Mouse (Mus musculus): ENCODE measurements around the gene Ywhag.
A peak's percentile ranks its signal among the peaks of the same experiment; 100 is the strongest.

Ywhag gene

DNA sequence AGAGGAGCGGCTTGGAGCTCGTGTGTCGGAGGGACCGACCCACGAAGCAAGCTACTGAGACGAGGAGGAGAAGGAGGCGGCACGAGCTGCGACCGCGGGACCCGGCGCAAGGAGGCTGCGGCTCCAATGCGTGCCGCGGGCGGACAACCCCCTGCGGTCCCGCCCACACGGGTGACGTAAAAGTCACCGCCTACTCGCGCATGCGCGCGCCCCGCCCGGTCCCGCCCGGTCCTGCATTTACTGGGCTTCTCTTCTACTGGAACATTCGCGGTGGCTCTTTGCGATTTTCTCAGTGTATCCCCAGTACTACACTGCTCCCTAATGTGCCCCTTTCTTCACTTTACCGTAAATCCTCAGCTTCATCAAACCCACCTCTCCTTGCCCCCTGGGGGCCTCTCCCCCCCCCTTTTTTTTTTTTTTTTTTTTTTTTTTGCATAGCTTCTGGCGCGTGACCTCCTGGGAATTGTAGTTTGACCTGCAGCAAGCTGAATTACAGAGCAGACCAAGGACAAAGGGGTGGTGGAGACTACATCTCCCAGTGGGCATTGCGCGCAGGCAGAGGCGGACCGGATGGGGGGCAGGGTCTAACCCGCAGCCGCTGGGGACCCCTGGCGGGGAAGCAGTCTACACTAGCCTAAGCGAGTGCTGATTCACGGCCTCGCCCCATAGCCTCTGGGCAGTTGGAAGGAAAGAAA, at the start of gene Ywhag:
Ywhag (minus strand) TSS at position 136 of the 695 bp plus-strand sequence.
- peak; percentile 98 for DNase-seq (ENCODE audit: low spot score)

DNA sequence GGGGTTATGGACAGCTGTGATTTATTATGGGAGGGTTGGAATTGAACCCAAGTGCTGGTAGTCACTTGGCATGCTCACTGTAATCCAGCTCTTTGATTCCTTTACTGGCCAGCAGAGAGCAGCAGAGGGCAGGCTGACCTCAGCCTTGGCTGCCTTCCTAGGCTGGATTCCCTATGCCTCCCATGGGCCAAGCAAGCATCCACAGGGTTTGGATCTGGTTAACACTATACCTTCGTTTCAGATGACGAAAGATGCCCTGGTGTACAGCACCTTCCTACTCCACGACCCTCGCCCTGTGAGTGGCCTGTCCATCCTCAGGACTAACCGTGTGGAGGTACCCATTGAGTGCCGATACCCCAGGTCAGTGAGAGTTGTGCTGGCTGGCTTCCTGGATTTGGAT, 48.0 kb upstream of the Ywhag start:
- no peak for DNase-seq (ENCODE audit: low spot score)

DNA sequence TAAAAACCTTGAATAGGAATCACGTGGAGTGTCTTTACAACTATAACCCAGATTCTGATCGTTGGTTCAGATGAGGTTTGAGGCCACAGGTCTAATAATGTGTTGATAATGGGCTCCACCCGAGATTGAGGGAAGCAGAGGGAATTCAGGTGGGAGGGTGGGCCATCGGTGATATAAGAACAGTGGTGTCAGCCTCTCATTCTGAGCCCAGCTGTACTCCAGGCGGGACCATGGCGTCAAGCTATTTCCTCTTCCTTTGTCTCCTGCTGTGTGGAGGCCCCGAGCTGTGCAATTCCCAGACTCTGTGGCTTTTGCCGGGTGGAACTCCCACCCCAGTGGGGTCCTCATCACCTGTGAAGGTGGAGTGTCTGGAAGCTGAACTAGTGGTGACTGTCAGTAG, 45.5 kb upstream of the Ywhag start, which contains the start of gene Zp3:
Zp3 (plus strand) TSS at position 196 of the 400 bp plus-strand sequence.
- DNase-seq (ENCODE audit: low spot score): no peak

DNA sequence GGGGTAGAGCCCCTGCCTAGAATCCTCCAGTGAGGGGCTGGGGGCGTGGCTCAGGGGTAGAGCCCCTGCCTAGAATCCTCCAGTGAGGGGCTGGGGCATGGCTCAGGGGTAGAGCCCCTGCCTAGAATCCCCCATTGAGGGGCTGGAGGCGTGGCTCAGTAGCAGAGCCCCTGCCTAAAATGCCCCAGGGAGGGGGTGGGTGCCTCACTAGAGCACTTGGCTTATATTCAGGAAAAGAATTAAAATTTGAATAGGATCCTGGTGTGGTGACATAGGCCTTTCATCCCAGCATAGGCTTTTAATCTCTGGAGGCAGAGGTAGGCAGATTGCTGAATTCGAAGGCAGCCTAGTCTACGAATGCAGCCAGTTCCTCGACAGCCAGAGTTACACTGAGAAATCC, 45.0 kb upstream of the Ywhag start:
- no peak for DNase-seq (ENCODE audit: low spot score)

DNA sequence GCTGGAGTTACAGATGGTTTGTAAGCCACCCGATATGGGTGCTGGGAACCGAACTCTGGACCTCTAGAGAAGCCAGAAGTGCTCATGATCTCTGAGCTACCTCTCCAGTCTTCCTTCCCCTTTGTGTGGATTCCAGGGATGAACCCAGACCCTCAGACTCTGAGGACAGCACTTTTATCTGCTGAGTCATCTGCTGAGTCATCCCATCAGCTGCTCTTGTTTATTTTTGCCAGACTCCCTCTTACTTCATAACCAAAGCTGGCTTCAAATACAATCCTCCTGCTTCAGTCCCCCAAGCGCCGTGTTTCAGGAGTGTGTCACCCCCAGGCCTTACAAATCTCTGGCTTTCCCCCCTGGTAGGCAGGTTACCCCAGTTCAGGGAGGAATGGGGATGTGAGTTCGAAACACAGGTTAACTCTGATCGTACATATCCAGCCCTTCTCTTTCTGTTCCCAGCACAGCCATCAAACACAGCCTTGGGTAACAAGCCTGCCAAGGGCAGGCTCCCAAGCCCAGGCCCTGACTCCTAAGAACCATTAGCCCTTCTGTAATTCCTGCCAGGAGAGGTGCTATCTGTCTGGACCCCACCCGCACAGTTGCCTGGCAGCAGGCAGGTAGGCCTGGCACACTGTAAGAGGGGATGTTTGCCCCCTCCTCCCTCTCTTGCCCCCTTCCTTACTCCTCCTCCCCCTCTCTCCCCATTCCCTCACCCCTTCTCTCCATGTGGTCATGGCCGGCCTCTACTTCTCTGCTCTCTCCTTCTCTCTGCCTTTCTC, 41.7 kb upstream of the Ywhag start:
- no peak for DNase-seq (ENCODE audit: low spot score)

DNA sequence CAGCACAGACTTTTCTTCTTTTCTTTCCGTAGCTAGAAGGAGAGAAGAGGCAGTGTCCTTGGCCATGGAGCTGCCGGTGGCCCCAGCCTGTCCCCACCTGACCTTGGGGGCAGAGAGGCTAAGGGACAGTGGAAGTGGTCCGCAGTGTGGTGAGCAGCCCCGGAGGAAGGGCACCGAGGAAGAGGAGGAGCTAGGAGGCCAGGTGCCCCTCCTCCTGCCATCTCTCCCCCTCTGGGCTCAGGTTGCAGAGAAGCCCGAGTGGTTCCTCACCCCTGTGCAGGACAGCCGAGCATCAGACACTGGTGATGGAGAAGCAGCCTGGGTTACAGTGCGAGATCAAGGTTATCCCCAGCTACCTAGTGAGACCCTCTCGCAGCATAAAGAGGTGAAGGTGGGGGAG, 39.9 kb upstream of the Ywhag start, which contains the start of gene Ssc4d:
Ssc4d (minus strand) TSS at position 167 of the 400 bp plus-strand sequence.
- DNase-seq (ENCODE audit: low spot score): no peak

DNA sequence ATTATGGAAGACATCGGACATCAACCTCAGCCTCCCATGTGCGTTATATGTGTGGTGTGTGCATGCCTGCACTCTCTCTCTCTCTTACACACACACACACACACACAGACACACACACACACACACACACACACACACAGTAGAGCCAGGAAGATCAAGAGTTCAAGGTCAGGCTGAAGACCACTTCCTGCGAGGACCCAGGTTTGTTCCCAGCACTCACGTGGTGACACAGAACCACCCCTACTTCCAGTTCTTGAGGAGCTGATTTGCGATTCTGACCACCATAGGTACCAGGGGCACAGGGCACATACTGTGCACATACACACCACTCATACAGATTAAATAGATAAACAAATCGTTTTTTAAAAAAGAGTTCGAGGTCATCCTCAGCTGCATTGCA, 37.5 kb upstream of the Ywhag start:
- DNase-seq (ENCODE audit: low spot score): no peak

DNA sequence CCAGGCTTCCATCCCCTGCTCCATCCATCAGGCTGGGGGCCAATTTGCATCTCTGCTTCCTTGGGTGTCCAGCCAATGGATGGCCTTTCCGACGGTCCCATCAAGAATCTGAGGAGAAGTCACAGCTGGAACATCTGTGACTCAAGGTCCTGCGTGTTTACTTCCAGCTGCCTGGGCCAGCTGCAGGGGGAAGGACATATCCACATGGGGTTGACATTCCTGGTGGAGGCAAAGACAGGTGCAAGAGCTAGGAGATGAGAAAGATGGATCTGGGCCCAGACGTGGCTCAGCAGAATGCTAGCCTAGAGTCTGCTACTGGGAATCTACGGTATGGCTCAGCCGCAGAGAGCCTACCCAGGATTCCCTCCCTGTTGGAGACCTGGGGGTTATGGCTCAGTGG, 35.8 kb upstream of the Ywhag start:
- no peak for DNase-seq (ENCODE audit: low spot score)

DNA sequence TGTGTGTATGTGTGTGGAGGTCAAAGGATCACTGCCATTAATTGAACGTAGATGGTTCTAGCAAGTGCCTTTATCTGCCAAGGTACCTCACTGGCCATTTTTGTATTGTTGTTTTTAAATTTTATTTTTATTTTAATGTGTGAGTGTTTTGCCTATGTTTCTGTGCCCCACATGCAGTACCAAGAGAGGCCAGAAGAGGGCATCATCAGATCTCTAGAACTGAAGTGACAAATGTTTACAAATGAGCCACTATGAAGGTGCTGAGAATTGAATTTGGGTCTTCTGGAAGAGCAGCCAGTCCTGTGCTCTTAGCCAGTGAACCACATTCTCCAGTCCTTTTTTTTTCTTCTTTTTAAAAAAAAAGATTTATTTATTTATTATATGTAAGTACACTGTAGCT, 34.4 kb upstream of the Ywhag start:
- no peak for DNase-seq (ENCODE audit: low spot score)

DNA sequence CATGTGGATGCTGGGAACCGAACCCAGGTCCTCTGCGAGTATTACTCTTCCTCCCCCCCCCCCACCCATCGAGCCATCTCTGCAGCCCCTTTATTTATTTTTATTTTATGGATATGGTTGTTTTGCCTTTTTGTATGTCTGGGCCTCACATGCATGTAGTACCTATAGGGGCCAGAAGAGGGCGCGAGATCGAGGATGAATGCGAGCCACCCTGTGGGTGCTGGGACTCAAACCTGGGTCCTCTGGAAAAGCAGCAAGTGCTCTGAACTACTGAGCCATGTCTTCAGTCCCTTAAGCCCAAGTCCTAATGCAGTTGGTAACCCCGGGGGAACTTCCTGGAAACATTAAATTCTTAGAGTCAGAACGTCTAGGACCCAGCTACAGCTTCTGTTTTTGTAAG, 32.5 kb upstream of the Ywhag start:
- no peak for DNase-seq (ENCODE audit: low spot score)

DNA sequence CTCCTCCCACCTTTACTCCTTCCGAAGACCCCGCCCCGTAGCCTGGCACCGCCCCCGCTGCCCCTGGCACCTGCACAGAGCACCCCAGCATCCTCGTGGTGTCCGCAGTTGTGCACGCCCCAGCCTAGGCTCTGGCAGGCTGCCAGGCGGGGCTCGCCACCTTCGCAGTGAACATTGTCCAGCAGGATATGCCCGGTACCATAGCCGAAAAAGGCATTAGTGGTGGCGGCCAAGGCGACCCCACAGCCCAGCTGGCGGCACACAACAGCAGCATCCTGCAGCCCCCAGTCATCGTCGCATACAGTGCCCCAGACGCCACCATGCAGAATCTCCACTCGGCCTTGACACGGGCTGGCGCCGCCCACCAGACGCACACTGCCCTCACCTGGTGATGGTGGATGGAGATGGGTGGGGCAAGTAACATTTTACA, 31.1 kb upstream of the Ywhag start:
- DNase-seq (ENCODE audit: low spot score): no peak

DNA sequence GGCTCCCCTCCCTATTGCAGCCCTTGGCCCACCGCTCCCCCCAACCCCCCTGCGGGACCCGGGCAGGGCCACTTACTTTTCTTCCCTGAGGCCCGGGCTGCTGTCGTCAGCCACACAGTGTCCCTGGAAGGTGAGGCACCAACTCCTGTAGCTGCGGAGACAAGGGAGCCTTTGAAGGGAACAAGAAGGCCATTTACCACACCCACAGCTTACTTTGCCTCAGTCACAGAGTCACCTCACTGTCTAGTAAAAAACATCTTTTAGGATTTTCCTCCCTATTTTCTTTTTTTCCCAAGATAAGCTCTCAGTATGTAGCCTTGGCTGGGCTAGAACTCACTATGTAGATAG, 28.8 kb upstream of the Ywhag start:
- DNase-seq (ENCODE audit: low spot score): no peak

DNA sequence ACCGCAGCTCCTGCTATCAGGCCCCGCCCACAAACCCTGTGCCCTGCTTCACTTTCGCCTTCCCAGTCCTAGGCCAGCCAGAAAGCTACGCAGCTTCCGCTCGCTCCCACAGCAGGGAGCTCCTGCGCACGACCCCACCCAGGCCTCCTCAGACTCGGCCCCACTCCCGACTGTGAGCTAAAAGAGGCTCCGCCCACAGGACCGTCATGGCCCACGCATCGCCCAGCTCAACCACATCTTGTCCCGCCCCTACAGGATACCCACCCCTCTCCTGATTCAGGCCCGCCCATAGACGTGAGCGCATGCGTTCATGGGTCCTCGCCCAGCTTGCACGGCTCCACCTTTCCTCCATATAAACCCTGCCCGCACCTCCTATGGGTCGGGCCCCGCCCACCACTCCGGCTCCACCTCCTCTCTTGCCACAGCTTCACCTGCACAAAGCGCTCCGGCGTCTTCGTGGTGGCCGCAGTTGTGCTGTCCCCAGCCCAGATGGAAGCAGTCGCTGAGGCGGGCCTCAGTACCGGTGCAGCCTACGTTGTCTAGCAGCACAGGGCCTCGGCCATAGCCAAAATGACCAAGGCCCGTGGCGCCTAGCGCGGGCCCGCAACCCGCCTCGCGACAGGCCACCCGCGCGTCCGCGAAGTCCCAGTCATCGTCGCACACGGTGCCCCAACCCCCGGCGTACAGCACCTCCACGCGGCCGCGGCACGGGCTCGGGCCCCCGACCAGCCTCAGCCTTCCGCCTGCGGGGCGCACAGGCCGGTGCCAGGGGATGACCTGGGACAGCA, 28.3 kb upstream of the Ywhag start:
- peak; percentile 100 for DNase-seq (ENCODE audit: low spot score)

DNA sequence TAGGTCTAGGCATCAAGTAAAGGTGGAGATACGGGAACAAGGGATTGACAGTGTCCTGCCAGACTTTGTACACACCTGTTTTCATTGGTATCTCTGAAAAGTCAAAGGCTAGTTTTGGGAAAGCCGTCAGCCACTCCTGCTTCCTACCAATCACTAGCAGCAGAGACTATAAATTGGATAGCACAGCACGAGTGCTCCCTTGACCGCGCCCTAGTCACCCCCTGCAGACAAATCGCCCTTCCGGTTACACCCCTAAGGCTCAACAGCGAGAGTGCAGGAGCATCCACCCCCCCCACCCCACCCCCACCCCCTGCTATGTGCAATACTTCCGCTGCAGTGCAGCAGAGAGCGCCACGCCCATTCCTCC, 27.7 kb upstream of the Ywhag start:
- no peak for DNase-seq (ENCODE audit: low spot score)

DNA sequence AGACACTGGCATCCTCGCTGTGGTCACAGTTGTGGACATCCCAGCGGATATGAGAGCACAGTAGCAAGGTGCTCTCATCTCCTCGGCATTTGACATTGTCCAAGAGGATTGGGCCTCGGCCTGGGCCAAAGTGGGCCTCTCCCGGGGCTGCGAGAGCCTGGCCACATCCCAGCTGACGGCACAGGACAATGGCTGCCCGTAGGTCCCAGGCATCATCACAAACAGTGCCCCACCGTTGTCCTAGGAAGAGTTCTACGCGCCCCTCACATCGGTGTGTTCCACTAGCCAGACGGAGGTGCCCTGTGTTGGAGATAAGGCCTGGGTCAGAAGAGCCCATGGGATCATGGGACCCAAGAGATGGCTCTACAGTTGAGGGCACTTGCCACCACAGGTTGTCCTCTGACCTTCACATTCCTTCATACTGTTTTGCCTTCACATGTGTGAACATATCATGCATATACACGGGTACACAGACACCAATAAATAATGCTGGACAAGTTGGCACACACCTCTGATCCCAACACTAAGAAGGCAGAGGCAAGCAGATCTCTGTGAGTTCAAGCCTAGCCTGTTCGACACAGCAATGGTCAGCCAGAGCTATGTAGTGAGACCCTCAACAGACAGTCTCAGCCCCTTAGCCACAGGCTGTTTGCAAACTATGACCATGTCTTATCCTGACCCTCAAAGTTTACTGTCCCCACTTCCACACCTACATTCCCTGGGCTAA, 26.7 kb upstream of the Ywhag start:
- DNase-seq (ENCODE audit: low spot score): no peak

DNA sequence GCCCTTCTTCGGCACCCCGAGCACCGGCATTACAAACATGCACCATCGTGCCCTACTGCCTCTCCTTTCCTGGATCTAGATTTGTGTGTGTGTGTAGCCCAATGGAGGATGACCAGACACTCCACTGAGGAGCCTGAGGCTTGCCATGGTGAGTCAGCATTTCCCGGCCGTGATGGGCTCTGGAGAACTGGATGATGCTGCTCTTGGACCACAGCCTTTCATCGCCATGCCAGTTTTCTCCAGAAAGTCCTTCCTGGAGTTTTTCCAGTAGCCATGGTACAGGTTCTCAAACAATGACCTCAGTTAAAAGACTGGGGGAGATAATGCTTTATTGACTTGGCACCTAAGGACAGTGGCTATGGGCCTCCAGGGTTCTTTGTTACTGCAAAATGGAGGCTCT, 25.5 kb upstream of the Ywhag start:
- no peak for DNase-seq (ENCODE audit: low spot score)

DNA sequence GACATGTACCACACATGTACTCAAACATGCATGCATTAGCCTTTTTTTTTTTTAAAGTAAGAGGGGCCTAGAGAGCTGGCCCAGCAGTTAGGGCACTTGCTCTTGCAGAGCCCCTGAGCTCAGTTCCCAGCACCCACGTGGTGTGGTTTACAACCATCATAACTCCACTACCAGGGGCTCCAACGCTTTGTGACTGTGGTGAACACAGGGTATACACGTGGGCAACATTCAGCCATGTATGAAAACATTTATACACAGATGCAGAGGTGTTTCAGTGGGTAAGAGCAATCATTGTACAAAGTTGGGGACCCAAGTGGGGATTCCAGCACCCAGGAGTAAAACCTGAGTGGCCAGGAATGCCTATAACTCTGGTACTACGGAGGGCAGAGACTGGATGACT, 24.0 kb upstream of the Ywhag start:
- DNase-seq (ENCODE audit: low spot score): no peak

DNA sequence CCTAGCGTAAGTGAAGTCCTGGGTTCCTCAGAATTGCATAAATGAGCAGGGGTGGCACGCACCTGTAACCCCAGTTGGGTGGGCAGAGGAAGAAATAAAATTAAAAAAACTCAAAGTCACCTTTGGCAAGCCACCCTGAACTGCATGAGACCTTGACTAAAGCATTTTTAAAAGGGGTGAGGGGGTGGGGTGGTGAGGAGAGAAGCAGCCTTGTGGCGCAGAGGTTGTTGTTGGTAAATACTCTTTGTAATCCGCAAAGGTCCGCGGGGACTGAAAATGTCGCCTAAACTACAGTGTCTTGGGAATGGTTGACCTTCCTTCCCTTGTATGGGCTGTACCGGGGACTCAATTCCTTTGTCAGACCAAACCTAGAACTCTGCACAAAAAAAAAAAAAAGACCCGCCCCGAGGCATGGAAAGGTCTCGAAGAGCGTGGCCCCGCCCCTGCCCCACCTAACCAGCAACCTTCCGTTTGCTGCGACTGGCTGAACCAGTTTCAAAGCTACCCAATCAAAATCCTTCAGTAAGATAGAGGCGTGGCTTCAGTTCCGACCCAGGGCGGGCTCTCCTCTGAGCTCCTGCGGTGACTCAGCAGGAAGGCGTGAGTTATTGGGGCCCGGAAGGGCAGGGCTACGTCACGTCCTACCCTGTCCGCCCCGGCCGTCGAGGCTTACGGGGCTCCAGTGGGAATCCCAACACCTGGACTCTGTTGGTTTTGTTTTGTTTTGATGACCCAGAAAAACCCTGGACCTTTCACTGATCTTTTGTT, 23.0 kb upstream of the Ywhag start:
- peak; percentile 98 for DNase-seq (ENCODE audit: low spot score)

DNA sequence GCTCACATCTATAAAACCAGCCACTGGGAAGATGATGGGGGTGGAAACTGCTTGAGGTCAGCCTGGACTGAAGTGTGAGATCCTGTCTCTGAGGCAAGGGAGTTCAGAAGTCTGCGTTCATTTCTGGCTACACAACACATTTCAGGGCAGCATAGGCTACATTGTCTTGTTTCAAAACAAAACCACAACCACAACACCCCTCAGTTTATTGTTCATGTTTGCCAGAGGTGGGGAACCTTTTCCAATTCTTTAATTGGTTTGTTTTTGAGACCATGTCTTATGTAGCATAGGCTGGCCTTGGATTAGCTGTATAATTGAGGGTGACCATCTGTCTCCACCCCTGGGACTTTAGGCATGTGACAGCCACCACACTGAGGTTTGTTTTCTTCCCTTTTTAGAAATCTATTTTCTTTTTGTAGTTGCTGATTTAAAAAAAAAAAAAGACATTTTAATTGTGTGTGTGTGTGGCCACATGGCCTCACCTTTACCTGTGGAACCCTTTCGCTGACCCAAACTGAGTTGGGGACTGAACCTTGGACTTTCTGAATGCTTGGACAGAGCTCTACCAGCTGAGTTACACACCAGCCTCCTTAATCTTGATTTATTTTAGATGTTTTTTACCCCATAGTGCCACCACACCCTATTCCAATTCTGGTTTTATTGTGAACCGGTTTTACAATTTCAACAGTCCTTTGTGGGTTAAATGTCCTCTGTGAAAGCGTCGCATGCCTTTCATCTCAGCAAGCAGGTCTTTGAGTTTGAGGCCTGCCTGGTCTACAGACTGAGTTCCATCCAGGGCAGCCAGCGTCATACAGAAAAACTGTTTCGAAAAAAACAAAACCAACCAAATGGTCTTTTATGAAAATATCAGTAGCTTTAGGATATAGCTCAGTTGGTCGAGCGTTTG, 22.1 kb upstream of the Ywhag start:
- DNase-seq (ENCODE audit: low spot score): no peak

DNA sequence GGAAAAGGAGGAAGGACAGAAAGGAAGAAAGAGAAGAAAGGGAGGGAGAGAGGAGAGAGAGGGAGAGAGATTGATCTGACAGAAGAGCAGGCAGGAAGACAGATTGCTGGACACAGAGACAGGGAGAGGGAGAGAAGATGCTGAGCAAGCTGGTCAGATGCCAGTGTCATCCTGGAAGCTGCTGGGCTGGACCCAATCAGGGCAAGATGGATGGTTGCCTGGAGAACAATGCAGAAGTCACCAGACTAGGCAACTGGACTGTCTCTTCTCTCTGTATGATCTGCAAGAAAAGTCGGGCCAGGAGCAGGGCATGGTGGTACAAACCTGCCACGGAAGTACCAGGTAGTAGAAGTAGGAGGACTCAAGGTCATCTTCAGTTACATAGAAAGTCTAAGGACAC, 18.4 kb upstream of the Ywhag start:
- no peak for DNase-seq (ENCODE audit: low spot score)
